Mouse (Mus musculus): ENCODE results near the gene Prdm15. TPM values are rescaled to one million over a fixed set of nuclear protein-coding genes. Genes with fewer than 3 reads are reported as not detected.

The Prdm15 gene
- polyA plus RNA-seq, 1 experiment from 2014 or later: 19.2 TPM

DNA sequence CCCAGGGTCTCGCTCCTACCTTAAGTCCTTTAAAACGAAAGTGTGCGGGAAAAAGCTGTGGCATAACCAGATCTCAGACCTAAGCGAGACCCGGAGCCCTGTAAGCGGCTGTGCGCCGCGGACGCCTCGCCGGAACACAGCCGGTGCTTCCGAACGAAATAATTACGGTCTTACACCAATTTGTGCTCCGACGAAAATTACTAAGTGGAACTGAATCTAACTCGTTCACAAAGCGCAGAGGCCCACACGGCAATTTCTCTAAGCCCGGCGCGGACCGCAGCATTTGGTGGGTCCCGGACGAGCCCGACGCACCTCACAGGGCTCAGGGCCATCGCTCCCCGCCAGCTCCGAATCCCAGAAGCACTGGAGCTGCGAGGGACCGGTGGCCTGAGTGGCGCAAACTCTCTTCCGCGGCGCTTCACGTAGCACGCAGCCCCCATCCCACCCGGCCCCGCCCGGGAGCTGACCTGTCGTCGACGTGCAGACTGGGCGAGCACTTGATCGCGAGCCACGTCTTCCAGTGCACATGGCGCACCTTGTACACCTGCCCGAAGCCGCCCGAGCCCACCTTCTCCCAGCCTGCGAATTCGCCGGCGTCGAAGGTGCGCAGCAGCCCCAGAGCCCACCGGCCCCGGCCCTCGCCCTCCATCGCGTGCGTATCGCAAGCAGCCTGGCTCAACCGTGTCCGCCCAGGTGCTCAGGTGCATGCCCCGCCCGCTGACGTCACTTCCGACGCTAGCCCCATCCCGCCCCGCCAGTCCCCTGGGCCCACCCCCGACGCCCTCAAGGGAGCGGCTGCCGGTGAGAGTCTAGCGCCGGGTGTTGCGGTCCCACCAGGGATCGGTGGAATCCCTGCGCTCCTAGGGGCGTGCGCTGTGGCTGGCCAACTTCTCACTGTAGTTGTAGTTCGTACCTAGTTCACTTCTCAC lies 88.3 kb downstream of the Prdm15 start, which contains the start of gene Ripk4:
TSS of gene Ripk4 (minus strand) at position 727 of the 929 bp plus-strand sequence.
- peak; percentile 49 for ATAC-seq (ENCODE audit: low FRiP score, low read depth)
- H3K36me3 ChIP-seq: no peaks in the 10 kb centered on the region
- peaks cover 13% of the 10 kb centered on the region for H3K4me1 ChIP-seq
- H3K4me2 ChIP-seq (replicated peaks): peak within 1 kb of the TSS; percentile 80
- WGBS: 1% methylated on average over 86 of the region's 88 CpGs
- no peak within 1 kb of the TSS for H3K27ac ChIP-seq (replicated peaks)
- H3K9ac ChIP-seq (replicated peaks): no peak within 1 kb of the TSS; the same call in 1 of the 2 replicates
- peaks cover 56% of the 10 kb centered on the region for H3K27me3 ChIP-seq
- peak within 1 kb of the TSS; percentile 45 for H3K4me3 ChIP-seq
- H3K9me3 ChIP-seq: no peaks in the 10 kb centered on the region

- peaks cover 56% of the 10 kb centered on the region for H3K27me3 ChIP-seq
- no peak for ATAC-seq (ENCODE audit: low FRiP score, low read depth)
- H3K4me2 ChIP-seq (replicated peaks): no peak overlapping the region
Observed at GRCm38 (mm10) chr16:97761782-97762181, 89.9 kb downstream of the Prdm15 start.

DNA sequence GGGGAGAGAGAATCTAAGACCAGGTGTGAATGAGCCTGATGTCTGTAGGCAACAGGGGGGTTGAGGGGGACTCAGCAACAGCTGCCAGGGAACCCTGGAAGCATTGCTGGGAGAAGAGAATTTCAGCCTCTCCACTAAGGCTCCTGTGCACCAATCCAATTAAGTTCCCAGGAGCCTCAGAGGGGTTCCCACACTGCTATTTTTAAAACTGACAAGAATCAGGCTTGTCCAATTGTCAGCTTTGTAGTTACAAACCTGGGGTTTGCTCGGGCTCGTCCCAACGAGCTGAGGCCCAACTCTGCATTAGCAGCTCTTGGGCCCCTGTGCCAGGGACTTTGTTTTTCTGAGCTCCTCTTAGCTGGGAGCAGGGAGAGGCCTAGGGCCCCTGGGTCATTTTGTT lies 92.0 kb downstream of the Prdm15 start:
- H3K4me1 ChIP-seq: peaks cover 13% of the 10 kb centered on the region
- H3K4me2 ChIP-seq (replicated peaks): no peak overlapping the region
- ATAC-seq (ENCODE audit: low FRiP score, low read depth): no peak
- peaks cover 39% of the 10 kb centered on the region for H3K27me3 ChIP-seq
- H3K27ac ChIP-seq (replicated peaks): no peak overlapping the region
- no peaks in the 10 kb centered on the region for H3K9me3 ChIP-seq
- H3K36me3 ChIP-seq: no peaks in the 10 kb centered on the region
- 25% methylated on average over 3 of the region's 3 CpGs for WGBS
- no peak overlapping the region for H3K4me3 ChIP-seq
- H3K9ac ChIP-seq (replicated peaks): no peak overlapping the region

More at GRCm38 (mm10) chr16:97761782-97762181, 89.9 kb downstream of the Prdm15 start:
- H3K9ac ChIP-seq (replicated peaks): no peak overlapping the region
- WGBS: 51% methylated on average over 2 of the region's 2 CpGs
- H3K36me3 ChIP-seq: no peaks in the 10 kb centered on the region
- no peak overlapping the region for H3K4me3 ChIP-seq
- H3K9me3 ChIP-seq: no peaks in the 10 kb centered on the region
- H3K27ac ChIP-seq (replicated peaks): no peak overlapping the region
- H3K4me1 ChIP-seq: peaks cover 13% of the 10 kb centered on the region

DNA sequence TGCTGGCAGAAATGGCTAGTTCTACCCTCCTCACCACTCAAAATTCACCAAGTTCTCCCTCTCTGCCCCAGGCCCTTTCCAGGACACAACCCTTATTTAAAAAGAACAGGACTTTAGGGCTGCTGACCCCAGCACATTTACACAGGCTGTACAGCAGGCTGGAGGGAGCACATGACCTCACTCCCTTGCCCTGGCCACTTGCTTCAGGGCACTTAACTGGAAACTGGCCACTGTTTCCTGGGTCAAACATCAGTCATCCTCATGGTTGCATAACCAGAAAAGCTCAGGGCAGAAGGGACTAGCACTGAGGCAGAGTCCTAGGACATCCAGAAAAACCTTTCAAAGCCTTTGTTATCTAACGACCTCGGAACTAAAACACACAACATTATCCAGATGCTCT lies 93.4 kb downstream of the Prdm15 start:
- WGBS: 88% methylated on average over 2 of the region's 2 CpGs
- no peak overlapping the region for H3K9ac ChIP-seq (replicated peaks)
- no peak for ATAC-seq (ENCODE audit: low FRiP score, low read depth)
- H3K27me3 ChIP-seq: peaks cover 25% of the 10 kb centered on the region
- H3K9me3 ChIP-seq: no peaks in the 10 kb centered on the region
- H3K36me3 ChIP-seq: no peaks in the 10 kb centered on the region
- H3K4me1 ChIP-seq: peaks cover 6% of the 10 kb centered on the region
- H3K4me2 ChIP-seq (replicated peaks): no peak overlapping the region
- H3K27ac ChIP-seq (replicated peaks): no peak overlapping the region
- no peak overlapping the region for H3K4me3 ChIP-seq

DNA sequence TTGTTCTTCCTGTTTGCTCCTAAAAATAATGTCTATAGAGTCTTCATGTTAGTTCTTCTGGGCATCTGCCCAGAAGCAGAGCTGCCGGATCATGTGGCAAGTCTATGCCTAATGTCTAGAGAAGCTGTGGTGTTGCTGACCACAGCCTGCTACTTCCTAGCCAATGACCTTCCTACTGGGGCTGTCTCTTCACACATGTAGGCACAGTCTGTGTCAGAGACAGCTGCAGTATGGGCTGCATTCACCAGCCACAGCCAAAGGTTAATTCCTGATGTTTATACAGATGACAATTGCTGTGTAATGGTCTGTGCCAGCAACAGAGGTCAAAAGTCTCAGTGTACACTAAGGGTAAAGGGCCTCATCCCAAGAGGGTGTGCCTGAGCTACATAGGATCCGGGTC lies 95.2 kb downstream of the Prdm15 start:
- no peak for ATAC-seq (ENCODE audit: low FRiP score, low read depth)
- H3K4me2 ChIP-seq (replicated peaks): no peak overlapping the region
- no peaks in the 10 kb centered on the region for H3K36me3 ChIP-seq
- H3K4me3 ChIP-seq: no peak overlapping the region
- H3K27ac ChIP-seq (replicated peaks): no peak overlapping the region
- H3K9ac ChIP-seq (replicated peaks): no peak overlapping the region
- H3K27me3 ChIP-seq: peaks cover 7% of the 10 kb centered on the region
- no peaks in the 10 kb centered on the region for H3K4me1 ChIP-seq
- 87% methylated on average over 2 of the region's 2 CpGs for WGBS
- H3K9me3 ChIP-seq: no peaks in the 10 kb centered on the region

- no peaks in the 10 kb centered on the region for H3K27me3 ChIP-seq
- H3K27ac ChIP-seq (replicated peaks): no peak overlapping the region
- WGBS: 88% methylated on average over 3 of the region's 3 CpGs
- H3K4me2 ChIP-seq (replicated peaks): no peak overlapping the region
- H3K9me3 ChIP-seq: no peaks in the 10 kb centered on the region
- no peaks in the 10 kb centered on the region for H3K36me3 ChIP-seq
- no peaks in the 10 kb centered on the region for H3K4me1 ChIP-seq
- H3K4me3 ChIP-seq: no peak overlapping the region
- no peak overlapping the region for H3K9ac ChIP-seq (replicated peaks)
- ATAC-seq (ENCODE audit: low FRiP score, low read depth): no peak
Observed at GRCm38 (mm10) chr16:97752316-97752941, 99.2 kb downstream of the Prdm15 start.

- Histone ChIP-seq H3K4me2 (replicated peaks) (no peak overlapping the region), H3K4me1 (no peaks in the 10 kb centered on the region), H3K27me3 (no peaks in the 10 kb centered on the region), H3K36me3 (no peaks in the 10 kb centered on the region), H3K27ac (replicated peaks) (no peak overlapping the region), H3K4me3 (no peak overlapping the region), H3K9me3 (no peaks in the 10 kb centered on the region), H3K9ac (replicated peaks) (no peak overlapping the region)
- no peak for ATAC-seq (ENCODE audit: low FRiP score, low read depth)
- 91% methylated on average over 8 of the region's 8 CpGs for WGBS
Observed at GRCm38 (mm10) chr16:97751884-97752283, 99.8 kb downstream of the Prdm15 start.

GRCm38 (mm10) chr16:97748421-97748820 lies 103.2 kb downstream of the Prdm15 start:
- 89% methylated on average over 6 of the region's 6 CpGs for WGBS
- Histone ChIP-seq H3K27me3 (no peaks in the 10 kb centered on the region), H3K4me1 (no peaks in the 10 kb centered on the region), H3K9me3 (no peaks in the 10 kb centered on the region), H3K9ac (replicated peaks) (no peak overlapping the region), H3K36me3 (no peaks in the 10 kb centered on the region), H3K27ac (replicated peaks) (no peak overlapping the region), H3K4me2 (replicated peaks) (no peak overlapping the region), H3K4me3 (no peak overlapping the region)
- no peak for ATAC-seq (ENCODE audit: low FRiP score, low read depth)

Small RNAs within 50 kb of the gene (microRNA-seq; reads per million reads assigned to microRNA genes)
- not detected for gene Mir6964

Other genes with a start within 250 kb of the Prdm15 start
- 0.48 and 0.55 TPM in 2 replicates for gene Tmprss2, start 240.7 kb downstream of the Prdm15 start, polyA plus RNA-seq (2016; fragmentation: Nextera tagmentation; extraction: Ambion mirVana)
- 0.99 and 1.0 TPM in 2 replicates for gene Ripk4, start 88.1 kb downstream of the Prdm15 start, polyA plus RNA-seq (2016; fragmentation: Nextera tagmentation; extraction: Ambion mirVana)
- 15.6 and 15.9 TPM in 2 replicates for gene C2cd2, start 110.7 kb upstream of the Prdm15 start, polyA plus RNA-seq (2016; fragmentation: Nextera tagmentation; extraction: Ambion mirVana)
- gene Zbtb21, start 110.8 kb upstream of the Prdm15 start, polyA plus RNA-seq (2016; fragmentation: Nextera tagmentation; extraction: Ambion mirVana): 14.7 and 15.9 TPM in 2 replicates
- gene B230307C23Rik, start 145.5 kb upstream of the Prdm15 start, polyA plus RNA-seq (2016; fragmentation: Nextera tagmentation; extraction: Ambion mirVana): 16.4 and 17.9 TPM in 2 replicates
- gene A630089N07Rik, start 230.6 kb upstream of the Prdm15 start, polyA plus RNA-seq (2016; fragmentation: Nextera tagmentation; extraction: Ambion mirVana): 23.3 and 25.5 TPM in 2 replicates

Data from midbrain, embryonic 12.5 days (tissue).